Mouse (Mus musculus): ENCODE data around the gene Mettl26. TPM values are rescaled to one million over a fixed set of nuclear protein-coding genes. Genes with fewer than 3 reads are reported as not detected.
A peak's percentile ranks its signal among the peaks of the same experiment; 100 is the strongest.

The Mettl26 gene
- polyA plus RNA-seq, 1 experiment: 23.6 TPM

- Histone ChIP-seq H3K27me3 (ENCODE audit: control insufficient read depth, insufficient read depth, insufficient read length) (no peaks in the 10 kb centered on the region), H3ac (ENCODE audit: control insufficient read depth, insufficient read length) (no peak overlapping the region), H3K4me3 (no peak overlapping the region), H3K36me3 (ENCODE audit: control insufficient read depth, insufficient read depth) (peaks cover 13% of the 10 kb centered on the region), H3K79me2 (ENCODE audit: control insufficient read depth, insufficient read depth) (peaks cover 22% of the 10 kb centered on the region), H3K4me2 (ENCODE audit: low read depth) (no peak overlapping the region)
- TF ChIP-seq SRF (IDR thresholded peaks at IDR 0.05; ENCODE audit: control insufficient read depth, insufficient read length, low read depth) (no peak), MYOD1 (IDR thresholded peaks at IDR 0.05; ENCODE audit: control insufficient read depth in 1 of 3, insufficient read length in 2 of 3, low read depth in 2 of 3) (peak in 1 of 3 experiments; percentile 8), POLR2A (IDR thresholded peaks at IDR 0.05; ENCODE audit: insufficient read length, low read depth) (peak; percentile 6), TCF12 (IDR thresholded peaks at IDR 0.05; ENCODE audit: insufficient read depth, poor library complexity, severe bottlenecking) (no peak), POLR2AphosphoS2 (IDR thresholded peaks at IDR 0.05; ENCODE audit: insufficient read length, low read depth) (no peak), REST (IDR thresholded peaks at IDR 0.05; ENCODE audit: insufficient read depth, insufficient read length) (no peak)
These were observed 38.3 kb upstream of the Mettl26 start for GRCm38 (mm10) chr17:25836397-25837075.

- no peak within 1 kb of the TSS for H3K4me3 ChIP-seq
- H3K27me3 ChIP-seq (ENCODE audit: control insufficient read depth, insufficient read depth, insufficient read length): no peaks in the 10 kb centered on the region
- TF ChIP-seq MYOG (IDR thresholded peaks at IDR 0.05; ENCODE audit: control insufficient read depth in 1 of 3, insufficient read depth in 1 of 3, insufficient read length in 2 of 3, low read depth in 2 of 3) (no peak), TCF3 (IDR thresholded peaks at IDR 0.05; ENCODE audit: insufficient read length, low read depth) (no peak), CEBPB (IDR thresholded peaks at IDR 0.05; ENCODE audit: insufficient read depth, poor library complexity, severe bottlenecking) (no peak), POLR2AphosphoS2 (IDR thresholded peaks at IDR 0.05; ENCODE audit: insufficient read length, low read depth) (peak; percentile 88)
- H3K79me2 ChIP-seq (ENCODE audit: control insufficient read depth, insufficient read depth): peaks cover 17% of the 10 kb centered on the region
- no peak within 1 kb of the TSS for H3K4me2 ChIP-seq (ENCODE audit: low read depth)
- peaks cover 13% of the 10 kb centered on the region for H3K36me3 ChIP-seq (ENCODE audit: control insufficient read depth, insufficient read depth)
- H3ac ChIP-seq (ENCODE audit: control insufficient read depth, insufficient read length): no peak within 1 kb of the TSS
These were observed 37.8 kb upstream of the Mettl26 start, which contains the start of gene Rhbdl1 for GRCm38 (mm10) chr17:25837076-25837410. Gene Rhbdl1, minus strand, starts transcription at chr17:25837295.

- Histone ChIP-seq H3K4me3 (no peak overlapping the region), H3K27me3 (ENCODE audit: control insufficient read depth, insufficient read depth, insufficient read length) (no peaks in the 10 kb centered on the region), H3K79me2 (ENCODE audit: control insufficient read depth, insufficient read depth) (peaks cover 14% of the 10 kb centered on the region), H3K36me3 (ENCODE audit: control insufficient read depth, insufficient read depth) (peaks cover 13% of the 10 kb centered on the region), H3ac (ENCODE audit: control insufficient read depth, insufficient read length) (no peak overlapping the region), H3K4me2 (ENCODE audit: low read depth) (no peak overlapping the region)
- TF ChIP-seq TCF3 (IDR thresholded peaks at IDR 0.05; ENCODE audit: insufficient read length, low read depth) (no peak), POLR2AphosphoS2 (IDR thresholded peaks at IDR 0.05; ENCODE audit: insufficient read length, low read depth) (peak; percentile 34), E2F4 (IDR thresholded peaks at IDR 0.05; ENCODE audit: insufficient read depth) (no peak)
These were observed 37.3 kb upstream of the Mettl26 start for GRCm38 (mm10) chr17:25837533-25837932.

- peaks cover 20% of the 10 kb centered on the region for H3K79me2 ChIP-seq (ENCODE audit: control insufficient read depth, insufficient read depth)
- no peak overlapping the region for H3K4me2 ChIP-seq (ENCODE audit: low read depth)
- H3K4me3 ChIP-seq: no peak overlapping the region
- no peaks in the 10 kb centered on the region for H3K27me3 ChIP-seq (ENCODE audit: control insufficient read depth, insufficient read depth, insufficient read length)
- peaks cover 13% of the 10 kb centered on the region for H3K36me3 ChIP-seq (ENCODE audit: control insufficient read depth, insufficient read depth)
- TF ChIP-seq CEBPB (IDR thresholded peaks at IDR 0.05; ENCODE audit: insufficient read depth, poor library complexity, severe bottlenecking) (no peak), MAX (IDR thresholded peaks at IDR 0.05; ENCODE audit: low read depth) (no peak), SRF (IDR thresholded peaks at IDR 0.05; ENCODE audit: control insufficient read depth, insufficient read length, low read depth) (no peak), POLR2A (IDR thresholded peaks at IDR 0.05; ENCODE audit: insufficient read length, low read depth) (no peak), MYOG (IDR thresholded peaks at IDR 0.05; ENCODE audit: control insufficient read depth in 1 of 3, insufficient read depth in 1 of 3, insufficient read length in 2 of 3, low read depth in 2 of 3) (no peak), POLR2AphosphoS2 (IDR thresholded peaks at IDR 0.05; ENCODE audit: insufficient read length, low read depth) (no peak), REST (IDR thresholded peaks at IDR 0.05; ENCODE audit: insufficient read depth, insufficient read length) (no peak), USF1 (IDR thresholded peaks at IDR 0.05; ENCODE audit: low read depth) (no peak), MYOD1 (IDR thresholded peaks at IDR 0.05; ENCODE audit: control insufficient read depth in 1 of 3, insufficient read length in 2 of 3, low read depth in 2 of 3) (no peak), TCF12 (IDR thresholded peaks at IDR 0.05; ENCODE audit: insufficient read depth, poor library complexity, severe bottlenecking) (no peak), E2F4 (IDR thresholded peaks at IDR 0.05; ENCODE audit: insufficient read depth) (no peak), TCF3 (IDR thresholded peaks at IDR 0.05; ENCODE audit: insufficient read length, low read depth) (no peak)
- no peak overlapping the region for H3ac ChIP-seq (ENCODE audit: control insufficient read depth, insufficient read length)
These were observed 36.0 kb upstream of the Mettl26 start for GRCm38 (mm10) chr17:25838904-25839303.

- H3K79me2 ChIP-seq (ENCODE audit: control insufficient read depth, insufficient read depth): peaks cover 14% of the 10 kb centered on the region
- H3K27me3 ChIP-seq (ENCODE audit: control insufficient read depth, insufficient read depth, insufficient read length): no peaks in the 10 kb centered on the region
- no peak overlapping the region for H3ac ChIP-seq (ENCODE audit: control insufficient read depth, insufficient read length)
- no peak overlapping the region for H3K4me2 ChIP-seq (ENCODE audit: low read depth)
- no peak overlapping the region for H3K4me3 ChIP-seq
- no peak for TF ChIP-seq MAX (IDR thresholded peaks at IDR 0.05; ENCODE audit: low read depth)
- TF ChIP-seq REST (IDR thresholded peaks at IDR 0.05; ENCODE audit: insufficient read depth, insufficient read length): no peak
- no peak for TF ChIP-seq POLR2A (IDR thresholded peaks at IDR 0.05; ENCODE audit: insufficient read length, low read depth)
- TF ChIP-seq CEBPB (IDR thresholded peaks at IDR 0.05; ENCODE audit: insufficient read depth, poor library complexity, severe bottlenecking): no peak
- no peak for TF ChIP-seq USF1 (IDR thresholded peaks at IDR 0.05; ENCODE audit: low read depth)
- no peak for TF ChIP-seq MYOG (IDR thresholded peaks at IDR 0.05; ENCODE audit: control insufficient read depth in 1 of 3, insufficient read depth in 1 of 3, insufficient read length in 2 of 3, low read depth in 2 of 3)
- TF ChIP-seq TCF12 (IDR thresholded peaks at IDR 0.05; ENCODE audit: insufficient read depth, poor library complexity, severe bottlenecking): no peak
- no peak for TF ChIP-seq SRF (IDR thresholded peaks at IDR 0.05; ENCODE audit: control insufficient read depth, insufficient read length, low read depth)
- TF ChIP-seq POLR2AphosphoS2 (IDR thresholded peaks at IDR 0.05; ENCODE audit: insufficient read length, low read depth): no peak
- TF ChIP-seq TCF3 (IDR thresholded peaks at IDR 0.05; ENCODE audit: insufficient read length, low read depth): no peak
- TF ChIP-seq MYOD1 (IDR thresholded peaks at IDR 0.05; ENCODE audit: control insufficient read depth in 1 of 3, insufficient read length in 2 of 3, low read depth in 2 of 3): no peak
- no peak for TF ChIP-seq E2F4 (IDR thresholded peaks at IDR 0.05; ENCODE audit: insufficient read depth)
- H3K36me3 ChIP-seq (ENCODE audit: control insufficient read depth, insufficient read depth): peaks cover 13% of the 10 kb centered on the region
These were observed 35.2 kb upstream of the Mettl26 start for GRCm38 (mm10) chr17:25839455-25840235.
